Mouse (Mus musculus) CH12F3 (cell line): ENCODE results near the gene Rab33a.

ENCODE experiments used
- in situ Hi-C: fragments of 300-500 bp; cut with MboI; formaldehyde crosslinking; loops from 2 replicates; pipeline ENCODE4 v1.14.3; 2020; ENCODE audit warnings: low sequenced_read_pairs

The Rab33a gene

DNA sequence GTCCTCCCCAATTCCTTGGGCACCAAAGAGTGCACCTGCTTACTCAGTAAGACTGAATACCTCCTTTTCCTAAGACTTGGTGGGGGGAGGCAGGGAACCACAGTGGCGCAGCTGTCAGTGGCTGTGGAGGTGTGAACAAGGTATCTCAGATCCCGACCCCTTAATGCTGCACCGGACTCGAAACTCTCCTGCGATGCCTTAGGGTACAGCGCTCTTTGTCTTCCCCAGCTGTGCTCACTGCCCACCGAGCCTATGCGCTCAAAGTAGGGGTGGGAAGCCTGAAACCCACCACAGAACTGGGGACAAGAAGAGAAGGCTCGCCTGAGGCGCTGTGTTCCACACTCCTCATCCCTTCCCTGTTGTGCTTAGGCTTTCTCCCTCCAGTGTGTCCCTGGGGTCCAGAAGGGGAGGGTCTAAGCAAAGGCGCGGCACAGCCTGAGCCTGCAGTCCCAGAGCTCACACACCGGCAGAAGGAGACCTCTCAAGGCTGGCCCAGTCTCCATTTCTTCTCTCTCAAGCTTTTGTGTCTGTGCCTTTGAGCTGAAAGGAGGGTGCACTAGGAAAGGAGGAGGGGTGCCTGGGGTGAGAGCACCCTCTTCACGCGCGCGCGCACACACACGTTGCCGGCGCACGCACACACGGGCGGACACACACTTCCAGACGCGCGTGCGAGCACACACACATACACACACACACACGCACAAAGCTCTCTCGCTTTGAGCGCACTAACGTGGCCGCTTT lies at the start of gene Rab33a:
TSS of gene Rab33a (plus strand) at position 478 of the 741 bp plus-strand sequence.
- in situ Hi-C loops: no loop called here

DNA sequence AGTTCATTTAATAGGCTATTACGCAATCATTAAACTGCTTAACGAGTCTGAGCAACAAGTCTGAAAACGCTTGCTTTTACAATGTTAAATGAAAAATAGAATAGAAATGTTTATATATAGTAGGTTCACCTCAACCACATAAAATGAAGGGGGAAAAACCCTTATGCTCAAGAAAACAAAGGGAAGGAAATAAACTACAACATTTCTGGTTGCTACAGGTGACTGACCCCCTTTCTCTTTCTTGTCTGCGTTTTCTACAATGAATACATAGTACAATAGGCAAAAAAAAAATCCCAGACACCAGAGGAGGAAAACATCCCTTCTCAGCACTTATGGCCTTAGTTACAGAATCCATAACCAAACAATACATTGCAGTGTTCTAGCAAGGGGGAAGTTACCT lies 38.0 kb upstream of the Rab33a start:
- in situ Hi-C loops: no loop called here

- in situ Hi-C loops: no loop called here
Measured at GRCm38 (mm10) chrX:48481687-48482086, 37.4 kb upstream of the Rab33a start.

DNA sequence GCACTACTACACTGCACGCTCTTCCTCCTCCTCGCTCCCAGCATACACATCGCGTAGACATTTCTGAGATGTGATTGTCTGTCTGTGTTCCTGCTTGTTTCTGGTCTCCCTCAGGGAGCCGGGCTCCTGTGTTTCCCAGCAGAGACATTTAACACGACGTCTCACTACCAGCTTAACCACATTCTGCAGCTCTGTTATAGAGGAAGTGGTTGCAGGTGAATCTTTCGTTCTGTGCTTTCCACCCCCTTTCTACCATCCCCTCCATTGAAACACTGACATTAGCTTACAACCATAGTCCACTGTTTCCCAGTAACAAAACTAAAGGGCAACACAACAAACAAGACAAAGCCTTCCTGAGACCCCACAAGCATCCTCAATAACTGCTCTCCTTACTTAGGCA lies 25.3 kb upstream of the Rab33a start:
- in situ Hi-C loops: no loop called here

DNA sequence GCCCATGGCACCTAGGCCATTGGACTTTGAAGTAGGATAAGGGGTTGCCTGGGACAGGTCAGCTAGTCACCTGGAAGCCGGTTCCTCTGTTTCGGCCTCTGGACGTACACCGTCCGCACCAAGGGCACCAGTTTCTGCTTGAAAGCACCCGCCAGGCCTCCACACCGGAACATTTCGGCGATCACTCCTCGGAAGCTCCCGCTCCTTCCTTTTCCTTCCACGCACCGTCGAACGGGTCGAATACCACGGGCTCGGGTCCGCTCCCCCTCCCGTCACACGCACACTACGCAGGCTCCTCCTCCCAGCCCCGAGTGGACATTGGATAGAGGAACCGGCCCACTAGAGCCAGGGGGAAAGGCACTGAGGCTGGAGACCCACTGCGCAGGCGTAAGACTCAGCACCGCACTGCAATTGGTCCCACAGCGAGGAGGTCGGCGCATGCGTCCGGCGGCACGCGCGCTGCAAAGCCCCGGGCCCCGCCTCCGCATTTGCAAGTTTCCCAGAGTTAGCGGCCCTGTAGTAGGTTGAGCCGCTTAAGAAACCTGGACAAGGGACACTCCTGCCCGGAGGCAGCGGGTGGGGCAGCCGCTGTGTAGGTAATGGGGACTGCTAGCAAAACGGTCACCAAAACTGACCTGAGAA lies 5.8 kb upstream of the Rab33a start, which contains the start of gene Aifm1:
TSS of gene Aifm1 (minus strand) at position 398 of the 642 bp plus-strand sequence.
- in situ Hi-C loops: no loop called here

- in situ Hi-C loops: no loop called here
Measured at GRCm38 (mm10) chrX:48513824-48514223, 5.3 kb upstream of the Rab33a start.

DNA sequence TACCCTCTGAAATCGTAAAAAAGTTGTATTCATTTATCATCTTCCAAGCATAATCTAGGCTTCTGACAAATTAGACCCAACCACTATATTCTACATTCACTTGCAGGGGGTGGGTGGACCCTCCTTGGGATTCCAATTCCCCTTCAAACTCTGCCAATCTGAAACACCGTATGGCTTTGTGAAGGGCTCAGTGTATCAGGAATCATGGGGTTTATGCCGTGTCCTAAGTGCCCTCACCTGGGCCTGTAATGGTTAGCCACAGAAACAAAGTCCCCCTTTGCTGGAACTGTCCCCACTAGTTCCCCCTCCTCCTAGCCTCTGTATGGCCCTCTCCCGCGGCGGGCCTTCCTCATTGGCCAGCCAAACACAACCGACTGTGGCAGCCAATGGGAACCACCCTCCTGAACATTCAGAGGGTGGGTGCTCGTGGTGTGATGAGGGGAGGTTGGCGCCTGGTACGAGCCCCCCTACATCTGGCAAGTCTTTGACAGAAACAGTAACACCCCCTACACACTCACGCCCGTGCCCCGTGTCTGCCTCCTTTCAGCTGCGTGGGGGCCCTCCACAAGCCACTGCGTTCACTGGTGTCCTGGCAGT lies 776 bp upstream of the Rab33a start:
- in situ Hi-C loops: no loop called here

- in situ Hi-C loops: no loop called here
Measured at GRCm38 (mm10) chrX:48519549-48520085, 532 bp downstream of the Rab33a start.

GRCm38 (mm10) chrX:48521651-48522050 lies 2.6 kb downstream of the Rab33a start:
- in situ Hi-C loops: no loop called here

GRCm38 (mm10) chrX:48523512-48523911 lies 4.4 kb downstream of the Rab33a start:
- in situ Hi-C loops: no loop called here

DNA sequence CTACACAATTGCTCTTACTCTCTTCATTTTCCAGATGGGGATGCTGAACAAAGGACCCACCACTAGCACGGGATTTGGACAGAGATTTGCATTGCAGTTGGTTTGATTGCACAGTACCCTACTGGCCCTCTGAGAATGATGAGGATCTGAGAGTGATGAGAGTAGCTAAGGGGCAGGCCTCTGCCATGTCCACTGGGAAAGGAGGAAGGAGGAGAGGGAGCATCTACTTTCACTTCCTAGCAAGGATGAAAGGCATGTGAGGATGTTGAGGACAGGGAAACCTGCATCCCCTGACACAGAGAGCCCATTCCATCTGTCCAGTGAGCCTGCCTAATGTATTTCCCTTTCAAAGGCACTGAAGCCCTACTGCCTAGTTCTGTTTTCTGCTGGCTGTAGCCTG lies 6.2 kb downstream of the Rab33a start:
- in situ Hi-C loops: no loop called here

- in situ Hi-C loops: no loop called here
Measured at GRCm38 (mm10) chrX:48525866-48526265, 6.8 kb downstream of the Rab33a start.

- in situ Hi-C loops: no loop called here
Measured at GRCm38 (mm10) chrX:48526435-48526834, 7.3 kb downstream of the Rab33a start.

- in situ Hi-C loops: loop anchor here (10.0 kb wide), 1 partner anchor 107 kb away; no protein-coding TSS in a partner anchor
Measured at GRCm38 (mm10) chrX:48532175-48532574, 13.1 kb downstream of the Rab33a start.
